10 mouse cellular contexts compared by ENCODE assay signal in the genomic region with DNA sequence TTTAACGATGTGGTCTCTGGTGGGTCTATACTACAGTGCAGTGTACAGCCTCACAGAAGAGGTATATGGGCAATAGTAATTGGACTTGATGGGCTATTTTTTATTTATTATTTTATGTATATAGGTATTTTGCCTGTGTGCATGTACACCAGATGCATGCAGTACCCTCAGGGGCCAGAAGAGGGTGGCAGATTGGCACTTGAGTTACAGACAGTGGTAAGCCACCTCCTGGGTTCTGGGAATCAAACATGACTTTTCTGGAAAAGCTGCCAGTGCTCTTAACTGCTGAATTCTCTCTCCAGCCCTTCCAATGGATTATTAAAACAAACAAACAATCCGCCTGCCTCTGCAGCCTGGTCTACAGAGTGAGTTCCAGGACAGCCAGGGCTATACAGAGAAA. TPM values are rescaled to one million over a fixed set of nuclear protein-coding genes. Genes with fewer than 3 reads are reported as not detected.
DNase-seq lines count a peak whose midpoint lies in the region; ATAC-seq and TF ChIP-seq lines count a peak whose summit lies in the region.
"Had no signal": no experiment of that assay in that cellular context is flagged by ENCODE, and none has a peak within 500 bp of the region (broad histone marks: within the 10 kb centered on the region; RNA-seq: fewer than 3 reads in every experiment).

No protein-coding gene starts in this region.

- peak; percentile 58 for DNase-seq in A20 (ENCODE audit: low read depth, low spot score)
- peak; percentile 10 for DNase-seq in MN1 (ENCODE audit: low spot score)
- peak; percentile 47 to 58 for DNase-seq in kidney, postnatal 4 days
- no peak for DNase-seq in heart, postnatal 25 days (ENCODE audit: low spot score)
- DNase-seq in layer of hippocampus, adult 18-20 months (ENCODE audit: low spot score in 2 of 2): no peak
- no peak for DNase-seq in heart, adult 11 months

- no peak overlapping the region for H3K4me3 ChIP-seq in intestine, postnatal 0 days (ENCODE audit: low read depth, low read length)
- H3K4me3 ChIP-seq in intestine, embryonic 16.5 days (ENCODE audit: low read length): no peak overlapping the region
- H3K4me3 ChIP-seq: forebrain, embryonic 10.5 days; stomach, embryonic 15.5 days had no signal

- H3K9me3 ChIP-seq in intestine, postnatal 0 days (ENCODE audit: control insufficient read depth): no peaks in the 10 kb centered on the region
- no peaks in the 10 kb centered on the region for H3K9me3 ChIP-seq in intestine, embryonic 16.5 days (ENCODE audit: control insufficient read depth, low read length)
- H3K9me3 ChIP-seq: forebrain, embryonic 10.5 days; stomach, embryonic 15.5 days had no signal

- H3K4me1 ChIP-seq in intestine, postnatal 0 days (replicated peaks; ENCODE audit: control insufficient read depth, insufficient read depth, low read length): no peaks in the 10 kb centered on the region; the same call in 1 of the 2 replicates
- 0 out of 2 replicates have a peak, but pooled peaks cover 3% of the 10 kb centered on the region for H3K4me1 ChIP-seq in intestine, embryonic 16.5 days (ENCODE audit: control insufficient read depth, insufficient read depth, low read length)
- H3K4me1 ChIP-seq: stomach, embryonic 15.5 days had no signal

- H3K27me3 ChIP-seq in intestine, postnatal 0 days (replicated peaks; ENCODE audit: control insufficient read depth, insufficient read depth, low read length): no peaks in the 10 kb centered on the region
- no peaks in the 10 kb centered on the region for H3K27me3 ChIP-seq in intestine, embryonic 16.5 days (replicated peaks; ENCODE audit: control insufficient read depth, insufficient read depth, low read length)
- H3K27me3 ChIP-seq: stomach, embryonic 15.5 days had no signal

- intact Hi-C loops in heart, postnatal 25 days (cut with DNase I): no loop called here

- H3K9ac ChIP-seq in intestine, postnatal 0 days (ENCODE audit: low read depth, low read length): no peak overlapping the region
- no peak overlapping the region for H3K9ac ChIP-seq in intestine, embryonic 16.5 days (ENCODE audit: low read depth, low read length)
- H3K9ac ChIP-seq: stomach, embryonic 15.5 days had no signal

- H3K4me2 ChIP-seq in intestine, postnatal 0 days (replicated peaks; ENCODE audit: low read depth): no peak overlapping the region
- no peak overlapping the region for H3K4me2 ChIP-seq in intestine, embryonic 16.5 days (ENCODE audit: low read depth, low read length)
- H3K4me2 ChIP-seq: stomach, embryonic 15.5 days had no signal

- no peaks in the 10 kb centered on the region for H3K36me3 ChIP-seq in intestine, postnatal 0 days (ENCODE audit: control insufficient read depth, insufficient read depth)
- no peaks in the 10 kb centered on the region for H3K36me3 ChIP-seq in intestine, embryonic 16.5 days (ENCODE audit: control insufficient read depth, insufficient read depth, low read length)
- H3K36me3 ChIP-seq: forebrain, embryonic 10.5 days; stomach, embryonic 15.5 days had no signal

- peak; percentile 63 for TF ChIP-seq CTCF in intestine, postnatal 0 days (IDR thresholded peaks at IDR 0.05; ENCODE audit: low read depth)

- WGBS in intestine, postnatal 0 days: 84% methylated on average over 2 of the region's 2 CpGs
- 74% methylated on average over 2 of the region's 2 CpGs for WGBS in intestine, embryonic 16.5 days

- H3K27ac ChIP-seq in intestine, postnatal 0 days (ENCODE audit: low read depth, low read length): no peak overlapping the region
- H3K27ac ChIP-seq in intestine, embryonic 16.5 days (ENCODE audit: low read length): no peak overlapping the region
- H3K27ac ChIP-seq: forebrain, embryonic 10.5 days; stomach, embryonic 15.5 days had no signal

- ATAC-seq in intestine, postnatal 0 days: no peak
- ATAC-seq in intestine, embryonic 16.5 days: no peak

RNA-seq across cellular contexts. Expression of gene Cyp27a1, which starts 10.4 kb away (rescaled TPM):
- 4.6 and 6.3 TPM in 2 replicates for polyA plus RNA-seq in intestine, postnatal 0 days (2015; fragmentation: Nextera tagmentation; extraction: Ambion mirVana)
- 7.6 and 8.0 TPM in 2 replicates for polyA plus RNA-seq in intestine, embryonic 16.5 days (2015; fragmentation: Nextera tagmentation; extraction: Ambion mirVana)
- total RNA-seq in heart, postnatal 25 days (2021): 10 to 100 TPM; 11.1 to 11.9 TPM
- 1 to 10 TPM; 4.8 to 5.2 TPM for total RNA-seq in layer of hippocampus, adult 18-20 months (2021)

RNA-seq across cellular contexts. Expression of gene Prkag3, which starts 25.3 kb away (rescaled TPM):
- polyA plus RNA-seq in intestine, postnatal 0 days (2015; fragmentation: Nextera tagmentation; extraction: Ambion mirVana): 0.08 and 0.09 TPM in 2 replicates
- 0.15 and 0.17 TPM in 2 replicates for polyA plus RNA-seq in intestine, embryonic 16.5 days (2015; fragmentation: Nextera tagmentation; extraction: Ambion mirVana)
- 1 to 10 TPM in 1 of 2 experiments, under 1 TPM in 1; 0.96 to 2.7 TPM for total RNA-seq in heart, postnatal 25 days (2021)
- total RNA-seq in layer of hippocampus, adult 18-20 months (2021): under 1 TPM; 0.28 to 0.30 TPM
- polyA plus RNA-seq: forebrain, embryonic 10.5 days had no signal

RNA-seq across cellular contexts. Expression of gene Wnt6, which starts 47.9 kb away (rescaled TPM):
- polyA plus RNA-seq in intestine, postnatal 0 days (2015; fragmentation: Nextera tagmentation; extraction: Ambion mirVana): 0.33 and 0.66 TPM in 2 replicates
- polyA plus RNA-seq in intestine, embryonic 16.5 days (2015; fragmentation: Nextera tagmentation; extraction: Ambion mirVana): 0.22 and 0.49 TPM in 2 replicates
- under 1 TPM in 1 of 2 experiments, not detected in 1; 0.20 TPM for total RNA-seq in heart, postnatal 25 days (2021)
- under 1 TPM; 0.35 to 0.46 TPM for total RNA-seq in layer of hippocampus, adult 18-20 months (2021)

Comparison
In these comparisons a context has a peak if more than half of its experiments do, and no peak if none do; other contexts are left out.
1. DNase-seq: peak in A20 (single experiment), MN1 (single experiment) and kidney, postnatal 4 days (2 of 2); none in heart, postnatal 25 days (single experiment), layer of hippocampus, adult 18-20 months (0 of 2) and heart, adult 11 months (single experiment).